11 mouse cellular contexts compared by ENCODE assay signal in the genomic region with DNA sequence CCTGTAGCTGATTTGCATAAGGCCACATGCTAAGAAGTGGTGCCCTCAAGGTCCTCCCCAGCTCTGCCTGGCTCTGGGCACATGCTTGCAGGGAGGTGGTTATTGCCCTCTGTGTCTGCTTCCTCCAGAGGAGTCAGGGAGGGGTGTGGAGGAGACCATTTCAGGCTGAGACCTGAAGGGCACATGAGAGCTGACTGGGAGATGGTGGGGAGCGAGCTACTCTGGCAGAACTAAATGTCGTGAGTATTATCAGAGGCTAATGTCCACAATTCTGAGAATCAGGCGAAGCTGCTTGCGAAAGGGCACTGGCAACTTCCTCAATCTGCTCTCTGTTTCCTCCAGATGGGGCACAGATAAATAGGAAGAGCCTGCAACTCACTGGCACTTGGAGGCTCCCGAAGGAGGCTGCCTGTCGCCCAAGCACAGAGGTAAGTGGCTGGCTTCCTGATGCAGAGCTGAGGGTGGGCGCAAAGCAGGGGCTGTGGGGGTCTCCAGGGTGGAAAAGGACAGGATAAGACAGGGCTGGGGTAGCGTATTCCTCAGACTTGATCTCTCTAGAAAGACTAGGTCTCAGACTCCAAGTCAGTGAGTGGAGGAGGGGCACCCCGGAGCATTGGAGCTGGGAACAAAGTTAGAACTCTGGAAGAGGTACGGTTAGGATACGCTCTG. TPM values are rescaled to one million over a fixed set of nuclear protein-coding genes. Genes with fewer than 3 reads are reported as not detected.
DNase-seq lines count a peak whose midpoint lies in the region; ATAC-seq and TF ChIP-seq lines count a peak whose summit lies in the region.
"Had no signal": no experiment of that assay in that cellular context is flagged by ENCODE, and none has a peak within 500 bp of the region (broad histone marks: within the 10 kb centered on the region; RNA-seq: fewer than 3 reads in every experiment).

A gene (plus strand): TSS at position 82 of the 669 bp plus-strand sequence.

- H3K4me3 ChIP-seq in layer of hippocampus, adult 2 months = peak within 1 kb of the TSS; percentile 13; the same call in 1 of the 2 replicates
- H3K4me3 ChIP-seq in lung, postnatal 0 days (ENCODE audit: low read depth, low read length) = peak within 1 kb of the TSS; percentile 14; the same call in 1 of the 2 replicates
- H3K4me3 ChIP-seq in forebrain, embryonic 14.5 days (ENCODE audit: low read depth, low read length) = no peak within 1 kb of the TSS
- H3K4me3 ChIP-seq in forebrain, postnatal 0 days (ENCODE audit: low read depth, low read length) = no peak within 1 kb of the TSS
- H3K4me3 ChIP-seq: neural tube, embryonic 13.5 days had no signal

- no peaks in the 10 kb centered on the region for H3K27me3 ChIP-seq in lung, postnatal 0 days (replicated peaks; ENCODE audit: insufficient read depth, low read length)
- no peaks in the 10 kb centered on the region for H3K27me3 ChIP-seq in splenic B cell, adult 2 months (ENCODE audit: control insufficient read depth, insufficient read depth, low read length, poor library complexity, severe bottlenecking)
- H3K27me3 ChIP-seq in forebrain, embryonic 14.5 days (replicated peaks; ENCODE audit: control insufficient read depth, insufficient read depth, low read length) = no peaks in the 10 kb centered on the region
- H3K27me3 ChIP-seq in forebrain, postnatal 0 days (ENCODE audit: insufficient read depth, low read length) = no peaks in the 10 kb centered on the region
- H3K27me3 ChIP-seq: neural tube, embryonic 13.5 days had no signal

- H3K9ac ChIP-seq in lung, postnatal 0 days (replicated peaks; ENCODE audit: low read depth) = 0 out of 2 replicates have a peak within 1 kb of the TSS, but pooled peaks have one; percentile 5
- H3K9ac ChIP-seq in forebrain, embryonic 14.5 days (ENCODE audit: low read length) = no peak within 1 kb of the TSS
- no peak within 1 kb of the TSS for H3K9ac ChIP-seq in forebrain, postnatal 0 days
- H3K9ac ChIP-seq: neural tube, embryonic 13.5 days had no signal

- H3K9me3 ChIP-seq in lung, postnatal 0 days (ENCODE audit: low read length) = no peaks in the 10 kb centered on the region
- no peaks in the 10 kb centered on the region for H3K9me3 ChIP-seq in forebrain, embryonic 14.5 days (replicated peaks; ENCODE audit: control insufficient read depth, low read length)
- H3K9me3 ChIP-seq in forebrain, postnatal 0 days (ENCODE audit: low read length) = no peaks in the 10 kb centered on the region
- H3K9me3 ChIP-seq: neural tube, embryonic 13.5 days had no signal

- H3K4me2 ChIP-seq in lung, postnatal 0 days (replicated peaks; ENCODE audit: low read depth, low read length) = peak within 1 kb of the TSS; percentile 11; the same call in 1 of the 2 replicates
- H3K4me2 ChIP-seq in forebrain, embryonic 14.5 days (ENCODE audit: low read length) = no peak within 1 kb of the TSS
- H3K4me2 ChIP-seq in forebrain, postnatal 0 days (ENCODE audit: low read depth) = no peak within 1 kb of the TSS
- H3K4me2 ChIP-seq: neural tube, embryonic 13.5 days had no signal

- intact Hi-C loops in gastrocnemius, postnatal 14 days (cut with DNase I; ENCODE audit: low total_unique reads) = no loop called here

- 53% methylated on average over 11 of the region's 11 CpGs for WGBS in lung, postnatal 0 days
- 87% methylated on average over 11 of the region's 11 CpGs for WGBS in forebrain, embryonic 14.5 days
- 84% methylated on average over 11 of the region's 11 CpGs for WGBS in forebrain, postnatal 0 days

- H3K4me1 ChIP-seq in lung, postnatal 0 days (ENCODE audit: insufficient read depth, low read depth, low read length) = no peaks in the 10 kb centered on the region
- no peaks in the 10 kb centered on the region for H3K4me1 ChIP-seq in forebrain, embryonic 14.5 days (ENCODE audit: control insufficient read depth, insufficient read depth, low read length)
- no peaks in the 10 kb centered on the region for H3K4me1 ChIP-seq in forebrain, postnatal 0 days (ENCODE audit: insufficient read depth)
- H3K4me1 ChIP-seq: neural tube, embryonic 13.5 days had no signal

- DNase-seq in layer of hippocampus, adult 2 months (ENCODE audit: low spot score in 2 of 2) = no peak
- no peak for DNase-seq in layer of hippocampus, postnatal 25 days (ENCODE audit: extremely low spot score in 1 of 2, low spot score in 1 of 2)
- peak; percentile 61 for DNase-seq in lung, postnatal 0 days (ENCODE audit: low spot score)
- DNase-seq in splenic B cell, adult 2 months (ENCODE audit: low read depth, low spot score) = peak; percentile 47
- DNase-seq in gastrocnemius, postnatal 14 days = no peak
- DNase-seq in forebrain, embryonic 14.5 days (ENCODE audit: low spot score) = no peak
- no peak for DNase-seq in forebrain, postnatal 0 days
- DNase-seq: cerebellum, adult 8-10 months had no signal

- ATAC-seq in erythroblast, adult 5-6 weeks (replicated peaks; ENCODE audit: low FRiP score, poor library complexity, severe bottlenecking) = no peak
- peak; percentile 46 for ATAC-seq in lung, postnatal 0 days
- no peak for ATAC-seq in forebrain, embryonic 14.5 days
- ATAC-seq in forebrain, postnatal 0 days = no peak
- ATAC-seq: hindbrain, postnatal 0 days had no signal

- H3K27ac ChIP-seq in layer of hippocampus, adult 2 months = no peak within 1 kb of the TSS
- no peak within 1 kb of the TSS for H3K27ac ChIP-seq in lung, postnatal 0 days (ENCODE audit: low read length)
- no peak within 1 kb of the TSS for H3K27ac ChIP-seq in forebrain, embryonic 14.5 days (ENCODE audit: low read depth, low read length)
- no peak within 1 kb of the TSS for H3K27ac ChIP-seq in forebrain, postnatal 0 days (ENCODE audit: low read depth, low read length)
- H3K27ac ChIP-seq: hindbrain, postnatal 0 days; neural tube, embryonic 13.5 days had no signal

- no peak for TF ChIP-seq CTCF in layer of hippocampus, adult 2 months (conservative IDR thresholded peaks at IDR 0.05)
- no peak for TF ChIP-seq CTCF in lung, postnatal 0 days (IDR thresholded peaks at IDR 0.05)
- TF ChIP-seq CTCF in forebrain, postnatal 0 days (IDR thresholded peaks at IDR 0.05; ENCODE audit: low read depth) = no peak

- no peaks in the 10 kb centered on the region for H3K36me3 ChIP-seq in lung, postnatal 0 days (ENCODE audit: insufficient read depth, low read length)
- H3K36me3 ChIP-seq in splenic B cell, adult 2 months (ENCODE audit: control insufficient read depth, insufficient read depth, low read length, poor library complexity, severe bottlenecking) = no peaks in the 10 kb centered on the region
- H3K36me3 ChIP-seq in forebrain, embryonic 14.5 days (ENCODE audit: control insufficient read depth, insufficient read depth, low read length) = no peaks in the 10 kb centered on the region
- H3K36me3 ChIP-seq in forebrain, postnatal 0 days (ENCODE audit: insufficient read depth) = no peaks in the 10 kb centered on the region
- H3K36me3 ChIP-seq: neural tube, embryonic 13.5 days had no signal

- no peak for TF ChIP-seq EP300 in lung, postnatal 0 days (IDR thresholded peaks at IDR 0.05)

RNA-seq across cellular contexts. Expression of the gene that starts here (rescaled TPM):
- 1 to 10 TPM; 1.3 to 1.7 TPM for total RNA-seq in layer of hippocampus, adult 2 months (2021)
- 1 to 10 TPM; 2.5 to 2.6 TPM for total RNA-seq in layer of hippocampus, postnatal 25 days (2021)
- total RNA-seq in erythroblast, adult 5-6 weeks (2015; ENCODE audit: low replicate concordance) = 32.8 and 34.8 TPM in 2 replicates
- 11.4 and 47.2 TPM in 2 replicates for total RNA-seq in erythroblast, adult 5-6 weeks (2017; ENCODE audit: low replicate concordance)
- 7.8 and 8.7 TPM in 2 replicates for polyA plus RNA-seq in lung, postnatal 0 days (2015; fragmentation: Nextera tagmentation; extraction: Ambion mirVana)
- total RNA-seq in gastrocnemius, postnatal 14 days (2021) = 1 to 10 TPM; 1.1 to 2.1 TPM
- polyA plus RNA-seq in forebrain, embryonic 14.5 days (2014; fragmentation: Nextera tagmentation; extraction: Ambion mirVana) = 0.44 and 0.74 TPM in 2 replicates
- total RNA-seq in forebrain, postnatal 0 days (2014; rRNA removed) = 0.77 and 1.00 TPM in 2 replicates
- 0.62 and 0.74 TPM in 2 replicates for polyA plus RNA-seq in forebrain, postnatal 0 days (2015; fragmentation: Nextera tagmentation; extraction: Ambion mirVana)

Comparison
In these comparisons a context has a peak if more than half of its experiments do, and no peak if none do; other contexts are left out.
1. DNase-seq: peak in lung, postnatal 0 days (single experiment) and splenic B cell, adult 2 months (single experiment); none in layer of hippocampus, adult 2 months (0 of 2), layer of hippocampus, postnatal 25 days (0 of 2), gastrocnemius, postnatal 14 days (single experiment), forebrain, embryonic 14.5 days (single experiment) and forebrain, postnatal 0 days (single experiment).
2. H3K4me3 ChIP-seq: peak in layer of hippocampus, adult 2 months (single experiment) and lung, postnatal 0 days (single experiment); none in forebrain, embryonic 14.5 days (single experiment) and forebrain, postnatal 0 days (single experiment).